Mouse (Mus musculus): ENCODE measurements at regions not wholly inside any gene's neighbourhood (a gene's known extent, or its start where the extent isn't known, plus 50 kb on each side); places are given as distances from the start of the nearest gene placed in this dataset.
A peak's percentile ranks its signal among the peaks of the same experiment; 100 is the strongest.
"Not testable (repeated sequence)": the region's sequence is repeated elsewhere in the genome, so short reads cannot be mapped to it uniquely, and the experiment has no call there.

DNA sequence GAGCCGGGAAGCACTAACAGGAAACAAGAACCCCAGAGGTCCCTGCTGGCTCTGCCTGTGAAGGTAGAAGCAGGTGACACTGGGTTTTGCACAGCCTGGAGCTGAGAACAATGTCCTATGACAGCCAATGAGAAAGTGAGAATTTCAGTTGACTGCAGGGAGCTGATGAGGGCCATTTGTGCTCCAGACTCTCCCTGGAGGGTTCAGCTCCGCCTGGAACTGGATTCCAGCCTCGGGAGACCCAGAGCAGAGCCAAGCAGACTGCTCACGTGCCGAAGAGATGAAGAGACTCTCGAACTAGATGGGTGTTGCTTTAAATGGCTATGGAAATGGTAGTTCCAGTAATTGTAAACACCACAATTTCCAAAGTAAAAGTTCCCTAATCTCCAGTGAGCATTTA lies 93.5 kb downstream of the Cand1 start:
- H3K27ac ChIP-seq, result no peak overlapping the region
- intact Hi-C loops (cut with DNase I), result no loop called here
- no peak overlapping the region for H3K4me3 ChIP-seq
- no peak for TF ChIP-seq CTCF (IDR thresholded peaks at IDR 0.05)
- no peak for DNase-seq

DNA sequence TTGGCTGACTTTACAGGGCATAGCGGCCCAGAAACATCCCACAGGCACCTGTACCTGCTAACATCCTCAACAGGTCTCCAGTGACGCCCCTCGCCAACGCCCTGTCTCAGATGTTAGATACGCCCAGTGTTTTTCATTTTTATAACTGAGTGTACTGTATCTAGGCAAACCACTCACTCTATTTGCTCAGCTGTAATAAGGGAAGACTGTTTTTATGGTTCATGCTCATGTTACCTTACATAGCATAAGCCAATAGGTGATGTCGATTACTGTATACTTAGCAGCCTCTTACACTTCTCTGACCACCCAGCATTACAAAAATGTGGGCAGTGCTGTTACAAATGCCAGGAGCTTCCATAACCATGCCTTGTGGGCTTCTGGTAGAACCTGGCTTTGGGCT lies 97.0 kb downstream of the Cand1 start:
- no peak overlapping the region for H3K27ac ChIP-seq
- no peak for DNase-seq

DNA sequence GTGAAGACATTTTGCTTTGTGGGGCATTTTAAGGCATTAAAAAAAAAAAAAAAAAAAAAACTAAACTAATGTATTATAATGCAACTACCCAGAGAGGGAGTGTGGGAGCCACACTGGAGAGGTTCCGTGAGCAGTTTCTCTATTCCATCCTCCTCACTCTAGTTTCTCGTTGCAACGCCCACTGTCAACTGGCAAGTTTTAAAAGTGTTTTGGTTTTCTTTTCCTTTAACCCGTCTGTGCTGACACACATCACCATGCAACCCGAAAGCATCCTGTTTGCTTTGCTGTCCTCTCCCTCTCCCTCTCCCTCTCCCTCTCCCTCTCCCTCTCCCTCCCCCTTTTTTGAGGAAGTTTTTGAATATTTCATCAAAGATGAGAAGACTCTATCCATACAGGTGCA lies 97.5 kb downstream of the Cand1 start:
- no peak for DNase-seq
- intact Hi-C loops (cut with DNase I), result no loop called here

More for the DNA sequence above, 97.0 kb downstream of the Cand1 start:
- TF ChIP-seq CTCF (IDR thresholded peaks at IDR 0.05), result no peak
- H3K4me3 ChIP-seq, result no peak overlapping the region
- intact Hi-C loops (cut with DNase I), result no loop called here

DNA sequence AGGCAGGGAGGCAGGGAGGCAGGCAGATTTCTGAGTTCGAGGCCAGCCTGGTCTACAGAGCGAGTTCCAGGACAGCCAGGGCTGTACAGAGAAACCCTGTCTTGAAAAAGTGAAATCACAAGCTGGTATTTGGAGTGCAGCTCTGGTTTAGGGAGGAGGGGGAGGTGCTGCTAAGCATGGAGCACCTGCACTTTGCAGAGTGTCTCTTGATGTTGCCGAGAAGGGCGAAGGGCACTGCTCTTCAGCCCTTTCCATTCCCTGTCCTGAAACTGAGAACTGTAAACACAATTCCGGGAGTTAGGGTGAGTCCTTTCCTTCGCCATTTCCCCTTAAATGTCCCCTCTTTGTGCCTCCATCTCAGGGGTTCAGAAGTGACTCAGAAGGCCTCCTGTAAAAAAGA lies 101.6 kb downstream of the Cand1 start:
- no peak for DNase-seq
- intact Hi-C loops (cut with DNase I), result no loop called here
- no peak overlapping the region for H3K4me3 ChIP-seq
- H3K27ac ChIP-seq, result no peak overlapping the region
- no peak for TF ChIP-seq CTCF (IDR thresholded peaks at IDR 0.05)

More for the DNA sequence above, 97.5 kb downstream of the Cand1 start:
- H3K27ac ChIP-seq, result no peak overlapping the region
- no peak overlapping the region for H3K4me3 ChIP-seq
- no peak for TF ChIP-seq CTCF (IDR thresholded peaks at IDR 0.05)

DNA sequence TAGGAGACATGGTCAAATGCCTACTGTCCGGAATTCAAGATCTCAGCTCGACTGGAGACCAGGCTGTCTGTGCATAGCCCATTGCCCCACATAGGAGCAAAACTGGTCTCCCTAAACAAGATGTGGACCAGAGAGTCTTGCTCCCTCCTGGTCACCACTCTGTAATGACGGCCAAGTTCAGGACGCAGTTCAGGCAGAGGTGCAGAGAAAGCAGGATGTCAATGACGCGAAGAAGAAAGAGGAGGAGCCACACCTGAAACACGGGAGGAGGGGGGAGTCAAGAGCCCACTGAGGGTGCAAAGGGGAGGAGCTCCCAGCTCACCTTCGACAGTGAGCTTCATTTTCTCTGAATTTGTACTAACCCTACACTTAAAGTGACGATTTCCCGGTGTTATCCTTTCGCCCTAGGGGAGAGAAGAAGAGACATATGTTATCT lies 104.3 kb downstream of the Cand1 start:
- no peak overlapping the region for H3K27ac ChIP-seq
- no peak for DNase-seq
- no peak overlapping the region for H3K4me3 ChIP-seq
- TF ChIP-seq CTCF (IDR thresholded peaks at IDR 0.05), result no peak
- intact Hi-C loops (cut with DNase I), result no loop called here

DNA sequence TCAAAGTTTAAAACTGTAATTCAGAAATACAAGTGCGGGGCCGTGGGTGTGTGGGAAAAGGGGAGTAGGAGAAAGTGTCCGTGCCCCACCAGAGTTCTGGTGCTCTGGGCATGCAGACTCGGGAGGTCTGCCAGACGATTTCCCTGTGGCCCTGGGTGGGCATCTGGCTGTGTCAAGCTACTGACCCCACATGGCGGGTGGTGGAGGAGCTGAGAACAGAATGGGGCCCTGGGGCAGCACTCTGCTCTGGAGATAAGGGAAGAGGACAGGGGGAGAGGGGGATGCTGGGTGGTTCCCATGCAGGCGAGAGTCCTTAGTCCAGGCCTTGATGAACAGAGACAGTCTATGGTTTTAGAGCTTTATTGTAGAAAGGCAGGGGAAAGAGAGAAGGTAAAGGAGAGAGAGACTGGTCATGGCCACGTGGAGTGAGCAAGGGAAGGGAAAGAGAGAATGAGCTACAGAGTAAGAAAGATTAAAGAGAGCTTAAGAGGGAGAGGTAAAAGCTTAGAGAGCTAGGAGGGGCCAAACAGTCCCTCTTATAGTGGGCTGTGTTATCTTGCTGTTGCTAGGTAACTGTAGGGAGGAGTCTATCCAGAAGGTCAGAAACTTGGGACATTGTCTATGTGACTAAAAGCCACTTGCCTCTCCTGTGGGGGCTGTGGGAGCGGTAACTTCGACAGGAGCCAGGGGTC lies 104.9 kb downstream of the Cand1 start:
- intact Hi-C loops (cut with DNase I), result no loop called here
- no peak for TF ChIP-seq CTCF (IDR thresholded peaks at IDR 0.05)
- Histone ChIP-seq H3K4me3 (no peak overlapping the region), H3K27ac (no peak overlapping the region)
- DNase-seq, result no peak

DNA sequence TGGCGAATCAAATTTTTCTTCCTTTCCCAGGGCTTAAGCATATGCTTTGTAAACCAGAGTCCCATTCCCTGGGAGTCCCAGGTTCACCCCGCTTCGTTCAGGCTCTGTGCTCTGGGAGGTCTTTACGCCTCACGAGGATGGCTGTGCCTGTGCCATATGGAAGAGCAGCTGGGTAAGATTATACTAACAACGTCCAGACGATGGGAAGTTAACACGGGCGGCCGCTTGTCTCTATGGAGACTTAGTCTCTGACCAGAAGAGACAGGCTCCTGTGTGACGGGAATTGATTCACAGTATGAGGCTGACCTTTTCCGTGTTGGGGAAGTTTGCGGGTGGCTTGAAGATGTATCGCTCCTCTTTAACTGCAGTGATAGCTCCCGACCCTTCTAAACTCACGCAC lies 107.9 kb downstream of the Cand1 start:
- intact Hi-C loops (cut with DNase I), result no loop called here

DNA sequence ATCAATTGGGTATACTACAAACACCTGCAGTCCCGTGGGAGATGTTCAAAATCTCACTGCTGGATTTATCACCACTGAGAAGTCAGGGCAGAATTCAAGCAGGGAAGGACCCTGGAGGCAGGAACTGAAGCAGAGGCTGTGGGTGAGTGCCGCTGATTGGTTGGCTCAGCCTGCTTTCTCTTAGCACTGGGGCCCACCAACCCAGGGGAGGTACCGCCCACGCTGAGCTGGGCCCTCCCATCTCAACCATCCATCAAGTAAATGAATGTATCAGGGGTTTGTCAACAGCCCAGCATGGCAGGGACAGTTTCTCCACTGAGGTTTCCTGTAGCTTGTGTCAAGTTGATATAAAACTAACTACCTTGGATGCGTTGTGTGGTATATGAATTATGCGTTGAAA lies 109.2 kb downstream of the Cand1 start:
- no peak overlapping the region for H3K27ac ChIP-seq
- intact Hi-C loops (cut with DNase I), result no loop called here
- no peak overlapping the region for H3K4me3 ChIP-seq
- no peak for TF ChIP-seq CTCF (IDR thresholded peaks at IDR 0.05)
- DNase-seq, result no peak

More for the DNA sequence above, 107.9 kb downstream of the Cand1 start:
- no peak for DNase-seq
- Histone ChIP-seq H3K4me3 (peak overlapping the region; percentile 33), H3K27ac (no peak overlapping the region)
- no peak for TF ChIP-seq CTCF (IDR thresholded peaks at IDR 0.05)

DNA sequence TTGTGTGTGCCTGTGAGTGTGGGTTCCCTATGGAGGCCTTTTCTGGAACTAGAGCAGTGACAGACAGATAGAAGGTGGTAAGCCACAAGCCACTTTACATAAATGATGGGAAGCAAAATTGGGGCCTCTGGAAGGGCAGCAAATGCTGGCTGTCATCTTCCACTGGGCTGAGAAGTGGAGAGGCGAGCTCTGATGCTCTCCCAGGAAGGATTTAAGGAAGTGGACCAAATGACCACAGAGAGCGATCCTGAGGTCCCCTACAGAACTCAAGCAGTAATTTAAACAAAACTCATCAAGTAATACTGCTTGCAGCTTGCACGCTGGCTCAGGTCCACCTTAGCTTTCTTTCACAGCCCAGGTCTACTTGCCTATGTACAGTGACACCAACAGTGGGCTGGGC lies 111.8 kb downstream of the Cand1 start:
- DNase-seq, result no peak
- intact Hi-C loops (cut with DNase I), result no loop called here
- Histone ChIP-seq H3K4me3 (no peak overlapping the region), H3K27ac (no peak overlapping the region)
- TF ChIP-seq CTCF (IDR thresholded peaks at IDR 0.05), result no peak

DNA sequence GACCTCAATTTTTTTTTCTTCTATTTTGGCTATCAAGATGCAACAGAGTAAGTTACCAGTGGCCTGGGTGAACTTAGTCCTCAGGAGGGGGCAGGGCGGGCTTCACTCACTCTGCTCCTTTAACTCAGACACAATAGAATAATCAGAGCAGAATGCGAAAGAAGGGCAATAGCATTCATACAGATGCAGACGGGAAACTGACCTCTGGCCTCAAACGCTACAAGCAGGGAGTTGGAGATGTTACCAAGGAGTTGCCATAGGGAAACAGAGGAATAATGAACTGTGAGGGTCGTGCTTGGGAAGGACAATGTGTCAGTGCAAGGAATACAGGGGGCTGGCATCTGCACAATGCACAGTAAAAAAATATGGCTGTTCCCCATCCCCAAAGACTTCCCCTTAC lies 116.3 kb downstream of the Cand1 start:
- intact Hi-C loops (cut with DNase I), result no loop called here
- no peak overlapping the region for H3K27ac ChIP-seq
- TF ChIP-seq CTCF (IDR thresholded peaks at IDR 0.05), result no peak
- H3K4me3 ChIP-seq, result no peak overlapping the region
- no peak for DNase-seq

DNA sequence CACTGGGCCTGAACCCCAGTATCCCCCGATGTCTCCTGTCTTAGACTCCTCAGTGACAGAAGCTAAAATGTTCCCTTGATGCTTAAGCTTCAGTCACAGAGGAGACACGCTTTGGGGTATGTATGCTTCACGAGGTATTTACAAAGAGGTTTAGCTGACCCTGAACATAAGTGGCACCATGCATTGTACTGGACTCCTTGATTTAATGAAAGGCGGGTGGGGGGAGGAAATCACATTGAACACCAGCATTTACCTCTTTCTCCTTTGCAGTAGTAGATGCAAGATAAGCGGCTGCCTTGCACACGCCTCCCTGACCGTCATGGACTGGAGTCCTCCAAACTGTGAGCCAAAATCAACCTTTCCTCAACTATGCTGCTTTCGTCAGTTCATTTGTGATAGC lies 117.5 kb downstream of the Cand1 start:
- no peak for DNase-seq
- no peak for TF ChIP-seq CTCF (IDR thresholded peaks at IDR 0.05)
- H3K4me3 ChIP-seq, result no peak overlapping the region
- no peak overlapping the region for H3K27ac ChIP-seq
- intact Hi-C loops (cut with DNase I), result no loop called here

DNA sequence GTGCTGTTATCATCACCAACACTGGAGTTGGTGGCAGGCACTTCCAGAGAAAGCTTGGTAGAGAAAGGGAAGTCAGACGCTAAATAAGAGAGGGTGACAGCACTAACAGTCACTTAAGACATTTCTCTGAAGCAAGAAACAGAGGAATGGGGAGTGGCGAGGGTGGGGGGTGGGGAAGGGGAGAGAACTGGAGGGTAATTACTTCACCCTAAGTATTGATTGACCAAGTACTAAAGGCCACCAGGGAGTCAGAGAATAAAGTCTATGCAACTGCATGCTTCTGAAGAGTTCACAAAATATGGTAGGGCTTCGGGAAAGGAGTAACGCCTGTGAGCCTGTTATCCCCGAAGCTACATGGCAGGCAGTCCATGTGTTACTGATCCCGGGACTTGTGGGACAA lies 118.3 kb downstream of the Cand1 start:
- TF ChIP-seq CTCF (IDR thresholded peaks at IDR 0.05), result no peak
- H3K27ac ChIP-seq, result no peak overlapping the region
- intact Hi-C loops (cut with DNase I), result no loop called here
- H3K4me3 ChIP-seq, result no peak overlapping the region
- no peak for DNase-seq

DNA sequence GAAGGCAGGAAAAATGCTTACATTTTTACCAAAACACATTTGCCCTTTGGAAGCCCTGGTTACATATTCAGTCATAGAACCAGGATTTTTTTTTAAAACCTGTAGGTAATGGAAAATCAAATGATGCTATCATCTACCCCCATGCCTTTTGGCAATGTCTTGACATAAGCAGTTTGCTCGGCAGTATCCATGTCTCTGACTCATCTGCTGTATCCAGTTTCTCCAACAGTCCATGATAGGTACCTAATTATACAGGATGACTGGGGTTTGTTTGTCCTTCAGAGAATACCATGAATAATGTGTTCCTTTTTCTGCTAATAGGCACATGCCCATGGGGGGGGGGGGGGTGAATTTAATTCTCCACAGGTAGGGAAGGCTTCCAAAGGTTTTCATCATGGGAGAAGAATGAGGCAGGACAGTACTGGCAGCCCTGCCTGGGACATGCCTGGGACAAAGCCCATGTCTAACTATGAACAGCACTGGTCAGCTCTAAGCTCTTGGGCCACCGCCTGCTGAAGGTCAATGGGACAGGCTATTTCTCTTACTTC lies 122.9 kb downstream of the Cand1 start:
- intact Hi-C loops (cut with DNase I), result no loop called here
- peak overlapping the region; percentile 32 for H3K27ac ChIP-seq
- DNase-seq, result peak; percentile 40
- no peak overlapping the region for H3K4me3 ChIP-seq
- no peak for TF ChIP-seq CTCF (IDR thresholded peaks at IDR 0.05)

DNA sequence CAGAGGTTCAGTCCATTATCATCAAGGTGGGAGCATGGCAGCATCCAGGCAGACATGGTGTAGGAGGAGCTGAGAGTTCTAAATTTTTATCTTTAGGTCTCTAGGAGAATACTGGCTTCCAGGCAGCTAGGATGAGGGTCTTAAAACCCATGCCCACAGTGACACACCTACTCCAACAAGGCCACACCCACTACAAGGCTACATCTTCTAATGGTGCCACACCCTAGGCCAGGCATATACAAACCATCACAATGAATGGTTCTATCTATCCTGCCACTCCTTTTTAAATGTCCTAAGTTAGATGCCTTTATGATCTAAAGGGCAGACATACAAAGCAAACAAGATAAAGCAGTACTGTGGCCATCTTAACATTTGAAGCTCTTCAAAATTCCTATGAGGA lies 124.7 kb downstream of the Cand1 start:
- H3K27ac ChIP-seq; DNase-seq; intact Hi-C loops (cut with DNase I); H3K4me3 ChIP-seq: not testable (repeated sequence)
